Mouse (Mus musculus) liver, embryonic 14.5 days (tissue): ENCODE measurements around the gene Dpp6.

ENCODE experiments used
- CTCF ChIP-seq: IDR thresholded peaks from 2 replicates; pipeline ENCODE4 v1.5.1; 2016; ENCODE audit warnings: antibody characterized with exemption, low read depth, control low read depth
- EP300 ChIP-seq: IDR thresholded peaks from 2 replicates; pipeline ENCODE4 v1.6.1; 2016; ENCODE audit warnings: antibody characterized with exemption, low read depth

DNA sequence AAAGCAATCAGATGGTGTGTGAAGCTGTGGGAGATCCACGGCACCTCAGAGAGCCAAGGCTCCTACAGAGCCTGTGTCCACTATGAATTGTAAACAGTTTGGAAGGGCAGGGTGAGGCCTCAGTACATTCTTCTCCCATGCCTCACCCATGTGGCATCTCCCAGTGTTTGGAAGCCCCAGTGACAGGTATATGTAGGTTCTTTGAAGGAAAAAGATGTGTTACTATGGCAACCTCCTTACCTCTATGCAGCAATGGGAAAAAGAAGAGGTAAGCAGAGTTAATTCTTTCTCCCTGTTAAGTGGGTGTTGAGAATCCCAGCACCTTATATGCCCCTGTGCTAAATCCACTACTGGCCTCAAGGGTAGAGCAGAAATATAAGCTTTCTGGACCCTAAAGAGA lies 351.5 kb downstream of the Dpp6 start:
- TF ChIP-seq EP300 = no peak
- TF ChIP-seq CTCF = no peak
